Mouse (Mus musculus) left cerebral cortex, postnatal 10 days (tissue): ENCODE measurements around the gene Aldh1a2. TPM values are rescaled to one million over a fixed set of nuclear protein-coding genes. Genes with fewer than 3 reads are reported as not detected.

Experiments
- DNase-seq, 2 experiments: peaks; one replicate each; pipeline ENCODE4 v3.0.0; 2021 to 2022; ENCODE audit warnings: low spot score in 2 of 2, mixed read lengths in 1 of 2; ENCODE audit errors: extremely low spot score in 1 of 2
- intact Hi-C: fragments of 180-260 bp; cut with DNase I; formaldehyde crosslinking; loops from one replicate; pipeline ENCODE4 v1.15.1; 2025
- total RNA-seq, 2 experiments: library from RNA; stranded (reverse); gene quantifications; 2 replicates each; pipeline ENCODE4 v1.2.3; 2021

Gene Aldh1a2
- total RNA-seq = 1 to 10 TPM; 6.1 to 8.8 TPM

- intact Hi-C loops = loop anchor here (10.0 kb wide), 3 partner anchors 139 to 399 kb away; no protein-coding TSS in a partner anchor
- peak in 1 of 2 experiments; percentile 79 for DNase-seq
Measured at GRCm38 (mm10) chr9:71215248-71216035, at the start of gene Aldh1a2. TSS of gene Aldh1a2 (plus strand) at chr9:71215789.

- no peak for DNase-seq
- intact Hi-C loops = no loop called here
Measured at GRCm38 (mm10) chr9:71166019-71166705, 49.4 kb upstream of the Aldh1a2 start.

GRCm38 (mm10) chr9:71166871-71167465, 48.6 kb upstream of the Aldh1a2 start:
- DNase-seq = no peak
- intact Hi-C loops = no loop called here

GRCm38 (mm10) chr9:71167473-71168215, 47.9 kb upstream of the Aldh1a2 start:
- DNase-seq = peak; percentile 32
- intact Hi-C loops = no loop called here

GRCm38 (mm10) chr9:71168511-71168910, 47.1 kb upstream of the Aldh1a2 start, which contains the start of gene Aqp9:
TSS of gene Aqp9 (minus strand) at chr9:71168682.
- DNase-seq = peak in 1 of 2 experiments; percentile 38
- intact Hi-C loops = no loop called here

GRCm38 (mm10) chr9:71173533-71173932, 42.1 kb upstream of the Aldh1a2 start:
- intact Hi-C loops = no loop called here
- no peak for DNase-seq

GRCm38 (mm10) chr9:71174316-71174975, 41.1 kb upstream of the Aldh1a2 start:
- intact Hi-C loops = no loop called here
- no peak for DNase-seq

- DNase-seq = no peak
- intact Hi-C loops = no loop called here
Measured at GRCm38 (mm10) chr9:71175686-71176085, 39.9 kb upstream of the Aldh1a2 start.

GRCm38 (mm10) chr9:71179276-71179896, 36.2 kb upstream of the Aldh1a2 start:
- DNase-seq = no peak
- intact Hi-C loops = no loop called here

GRCm38 (mm10) chr9:71179964-71180700, 35.5 kb upstream of the Aldh1a2 start:
- peak in 1 of 2 experiments; percentile 40 for DNase-seq
- intact Hi-C loops = loop anchor here (10.0 kb wide), 1 partner anchor 45 kb away; no protein-coding TSS in a partner anchor

GRCm38 (mm10) chr9:71185285-71185684, 30.3 kb upstream of the Aldh1a2 start:
- intact Hi-C loops = loop anchor here (10.0 kb wide), 1 partner anchor 50 kb away; no protein-coding TSS in a partner anchor

GRCm38 (mm10) chr9:71185823-71186222, 29.8 kb upstream of the Aldh1a2 start:
- intact Hi-C loops = loop anchor here (10.0 kb wide), 1 partner anchor 51 kb away; no protein-coding TSS in a partner anchor
- DNase-seq = no peak

More at GRCm38 (mm10) chr9:71185285-71185684, 30.3 kb upstream of the Aldh1a2 start:
- DNase-seq = no peak

- no peak for DNase-seq
- intact Hi-C loops = loop anchor here (10.0 kb wide), 1 partner anchor 53 kb away; no protein-coding TSS in a partner anchor
Measured at GRCm38 (mm10) chr9:71187396-71187795, 28.2 kb upstream of the Aldh1a2 start.

GRCm38 (mm10) chr9:71188647-71189415, 26.8 kb upstream of the Aldh1a2 start:
- DNase-seq = peak; percentile 31 to 68
- intact Hi-C loops = loop anchor here (10.0 kb wide), 1 partner anchor 54 kb away; no protein-coding TSS in a partner anchor

GRCm38 (mm10) chr9:71198826-71199225, 16.8 kb upstream of the Aldh1a2 start:
- DNase-seq = no peak
- intact Hi-C loops = no loop called here

- no peak for DNase-seq
- intact Hi-C loops = no loop called here
Measured at GRCm38 (mm10) chr9:71202265-71202664, 13.3 kb upstream of the Aldh1a2 start.
